Mouse (Mus musculus): Measurements from ENCODE around the gene Csnk1g2. TPM values are rescaled to one million over a fixed set of nuclear protein-coding genes. Genes with fewer than 3 reads are reported as not detected.
"Not testable (repeated sequence)": the region's sequence is repeated elsewhere in the genome, so short reads cannot be mapped to it uniquely, and the experiment has no call there.

Gene Csnk1g2
- polyA plus RNA-seq, 1 experiment from 2014 or later, result 43.5 TPM

GRCm38 (mm10) chr10:80623457-80624191 lies 986 bp downstream of the Csnk1g2 start:
- Histone ChIP-seq H3K4me3 (ENCODE audit: low read depth, low read length) (peak overlapping the region; percentile 86), H3K36me3 (ENCODE audit: control insufficient read depth, insufficient read depth, low read length) (no peaks in the 10 kb centered on the region; the same call in 1 of the 2 replicates), H3K4me2 (replicated peaks; ENCODE audit: low read depth, low read length) (peak overlapping the region; percentile 86), H3K9me3 (ENCODE audit: control insufficient read depth, low read depth, low read length) (no peaks in the 10 kb centered on the region), H3K4me1 (ENCODE audit: control insufficient read depth, insufficient read depth, low read length) (peaks cover 24% of the 10 kb centered on the region), H3K9ac (replicated peaks; ENCODE audit: low read depth, low read length) (peak overlapping the region; percentile 90), H3K27ac (ENCODE audit: low read length) (peak overlapping the region; percentile 88), H3K27me3 (ENCODE audit: control insufficient read depth, insufficient read depth, low read length) (no peaks in the 10 kb centered on the region)
- ATAC-seq (ENCODE audit: insufficient number of reproducible peaks, insufficient read depth, low FRiP score, low read depth), result no peak
- 10% methylated on average over 15 of the region's 15 CpGs for WGBS

GRCm38 (mm10) chr10:80625764-80626163 lies 3.1 kb downstream of the Csnk1g2 start:
- WGBS, result 88% methylated on average over 4 of the region's 4 CpGs
- Histone ChIP-seq H3K4me2 (replicated peaks; ENCODE audit: low read depth, low read length) (no peak overlapping the region), H3K27me3 (ENCODE audit: control insufficient read depth, insufficient read depth, low read length) (no peaks in the 10 kb centered on the region), H3K27ac (ENCODE audit: low read length) (no peak overlapping the region), H3K36me3 (ENCODE audit: control insufficient read depth, insufficient read depth, low read length) (peaks cover 5% of the 10 kb centered on the region; the same call in 1 of the 2 replicates), H3K9ac (replicated peaks; ENCODE audit: low read depth, low read length) (no peak overlapping the region), H3K4me3 (ENCODE audit: low read depth, low read length) (no peak overlapping the region), H3K4me1 (ENCODE audit: control insufficient read depth, insufficient read depth, low read length) (peaks cover 27% of the 10 kb centered on the region), H3K9me3 (ENCODE audit: control insufficient read depth, low read depth, low read length) (no peaks in the 10 kb centered on the region)
- ATAC-seq (ENCODE audit: insufficient number of reproducible peaks, insufficient read depth, low FRiP score, low read depth), result no peak

- Histone ChIP-seq H3K36me3 (ENCODE audit: control insufficient read depth, insufficient read depth, low read length) (peaks cover 7% of the 10 kb centered on the region; the same call in 1 of the 2 replicates), H3K9me3 (ENCODE audit: control insufficient read depth, low read depth, low read length) (no peaks in the 10 kb centered on the region), H3K4me3 (ENCODE audit: low read depth, low read length) (no peak overlapping the region), H3K4me2 (replicated peaks; ENCODE audit: low read depth, low read length) (no peak overlapping the region), H3K9ac (replicated peaks; ENCODE audit: low read depth, low read length) (no peak overlapping the region), H3K27ac (ENCODE audit: low read length) (no peak overlapping the region), H3K4me1 (ENCODE audit: control insufficient read depth, insufficient read depth, low read length) (peaks cover 22% of the 10 kb centered on the region), H3K27me3 (ENCODE audit: control insufficient read depth, insufficient read depth, low read length) (no peaks in the 10 kb centered on the region)
- peak; percentile 33; the same call in 1 of the 2 replicates for ATAC-seq (ENCODE audit: insufficient number of reproducible peaks, insufficient read depth, low FRiP score, low read depth)
- 17% methylated on average over 2 of the region's 2 CpGs for WGBS
These were observed 5.0 kb downstream of the Csnk1g2 start for GRCm38 (mm10) chr10:80627685-80628084.

- no peak overlapping the region for H3K4me3 ChIP-seq (ENCODE audit: low read depth, low read length)
- H3K4me1 ChIP-seq (ENCODE audit: control insufficient read depth, insufficient read depth, low read length), result peaks cover 19% of the 10 kb centered on the region
- no peak for ATAC-seq (ENCODE audit: insufficient number of reproducible peaks, insufficient read depth, low FRiP score, low read depth)
- no peaks in the 10 kb centered on the region for H3K27me3 ChIP-seq (ENCODE audit: control insufficient read depth, insufficient read depth, low read length)
- WGBS, result 87% methylated on average over 9 of the region's 9 CpGs
- no peaks in the 10 kb centered on the region for H3K9me3 ChIP-seq (ENCODE audit: control insufficient read depth, low read depth, low read length)
- no peak overlapping the region for H3K4me2 ChIP-seq (replicated peaks; ENCODE audit: low read depth, low read length)
- H3K36me3 ChIP-seq (ENCODE audit: control insufficient read depth, insufficient read depth, low read length), result peaks cover 7% of the 10 kb centered on the region; the same call in 1 of the 2 replicates
- no peak overlapping the region for H3K9ac ChIP-seq (replicated peaks; ENCODE audit: low read depth, low read length)
- H3K27ac ChIP-seq (ENCODE audit: low read length), result no peak overlapping the region
These were observed 6.3 kb downstream of the Csnk1g2 start for GRCm38 (mm10) chr10:80628925-80629324.

DNA sequence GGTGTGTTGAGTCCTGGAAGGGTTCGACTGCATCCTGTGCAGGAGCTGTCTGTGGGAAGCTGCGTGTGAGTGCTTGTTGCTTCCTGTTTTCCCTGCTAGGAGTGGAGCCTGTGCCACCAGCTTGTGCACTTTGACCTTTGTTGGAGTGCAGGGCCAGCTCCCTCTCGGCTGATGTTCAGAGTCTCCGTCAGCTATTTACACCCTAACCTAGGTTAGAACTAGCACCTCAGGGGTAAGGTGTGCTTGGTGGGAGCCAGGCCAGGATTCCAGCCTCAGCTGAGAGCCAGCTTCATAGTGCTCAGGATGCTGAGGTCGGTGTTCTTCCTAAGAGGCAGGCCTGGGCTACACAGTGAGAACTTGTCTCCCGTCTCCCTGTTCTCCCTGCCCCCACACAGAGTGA lies 12.7 kb downstream of the Csnk1g2 start:
- H3K36me3 ChIP-seq (ENCODE audit: control insufficient read depth, insufficient read depth, low read length), result peaks cover 56% of the 10 kb centered on the region
- no peak overlapping the region for H3K4me3 ChIP-seq (ENCODE audit: low read depth, low read length)
- no peaks in the 10 kb centered on the region for H3K9me3 ChIP-seq (ENCODE audit: control insufficient read depth, low read depth, low read length)
- H3K4me1 ChIP-seq (ENCODE audit: control insufficient read depth, insufficient read depth, low read length), result no peaks in the 10 kb centered on the region
- no peak overlapping the region for H3K27ac ChIP-seq (ENCODE audit: low read length)
- H3K4me2 ChIP-seq (replicated peaks; ENCODE audit: low read depth, low read length), result no peak overlapping the region
- 73% methylated on average over 6 of the region's 6 CpGs for WGBS
- ATAC-seq (ENCODE audit: insufficient number of reproducible peaks, insufficient read depth, low FRiP score, low read depth), result no peak
- no peaks in the 10 kb centered on the region for H3K27me3 ChIP-seq (ENCODE audit: control insufficient read depth, insufficient read depth, low read length)
- H3K9ac ChIP-seq (replicated peaks; ENCODE audit: low read depth, low read length), result no peak overlapping the region

- H3K27ac ChIP-seq (ENCODE audit: low read length), result no peak overlapping the region
- H3K4me1 ChIP-seq (ENCODE audit: control insufficient read depth, insufficient read depth, low read length), result no peaks in the 10 kb centered on the region
- H3K27me3 ChIP-seq (ENCODE audit: control insufficient read depth, insufficient read depth, low read length), result no peaks in the 10 kb centered on the region
- no peaks in the 10 kb centered on the region for H3K9me3 ChIP-seq (ENCODE audit: control insufficient read depth, low read depth, low read length)
- no peak overlapping the region for H3K4me2 ChIP-seq (replicated peaks; ENCODE audit: low read depth, low read length)
- H3K36me3 ChIP-seq (ENCODE audit: control insufficient read depth, insufficient read depth, low read length), result peaks cover 44% of the 10 kb centered on the region
- H3K4me3 ChIP-seq (ENCODE audit: low read depth, low read length), result no peak overlapping the region
- ATAC-seq (ENCODE audit: insufficient number of reproducible peaks, insufficient read depth, low FRiP score, low read depth), result no peak
- no peak overlapping the region for H3K9ac ChIP-seq (replicated peaks; ENCODE audit: low read depth, low read length)
- 91% methylated on average over 10 of the region's 10 CpGs for WGBS
These were observed 24.3 kb downstream of the Csnk1g2 start for GRCm38 (mm10) chr10:80646936-80647335.

GRCm38 (mm10) chr10:80649910-80650309 lies 27.3 kb downstream of the Csnk1g2 start:
- H3K9me3 ChIP-seq (ENCODE audit: control insufficient read depth, low read depth, low read length); H3K4me1 ChIP-seq (ENCODE audit: control insufficient read depth, insufficient read depth, low read length); H3K4me2 ChIP-seq (replicated peaks; ENCODE audit: low read depth, low read length); H3K4me3 ChIP-seq (ENCODE audit: low read depth, low read length); H3K27me3 ChIP-seq (ENCODE audit: control insufficient read depth, insufficient read depth, low read length); H3K27ac ChIP-seq (ENCODE audit: low read length); ATAC-seq (ENCODE audit: insufficient number of reproducible peaks, insufficient read depth, low FRiP score, low read depth); H3K9ac ChIP-seq (replicated peaks; ENCODE audit: low read depth, low read length): not testable (repeated sequence)
- peaks cover 21% of the 10 kb centered on the region for H3K36me3 ChIP-seq (ENCODE audit: control insufficient read depth, insufficient read depth, low read length)
- 88% methylated on average over 6 of the region's 6 CpGs for WGBS

DNA sequence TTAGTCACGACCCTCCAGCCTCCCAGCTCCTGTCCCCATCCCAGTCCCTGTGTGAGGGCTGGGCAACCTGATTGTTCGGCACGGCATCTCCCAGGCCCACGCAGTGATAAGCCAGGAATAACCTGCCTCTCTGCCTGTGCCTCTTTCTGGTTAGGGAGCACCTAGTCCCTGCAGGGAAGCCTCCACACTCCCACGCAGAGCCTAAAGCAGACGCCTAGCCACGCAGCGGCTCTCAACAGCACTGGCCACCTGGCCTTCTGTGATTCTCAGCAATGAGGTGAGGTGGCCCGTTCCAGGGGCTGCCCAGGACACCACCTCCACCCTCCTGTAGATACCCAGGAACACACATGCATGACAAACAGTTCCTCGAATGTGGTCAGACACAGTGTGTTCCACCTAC lies 27.8 kb downstream of the Csnk1g2 start:
- ATAC-seq (ENCODE audit: insufficient number of reproducible peaks, insufficient read depth, low FRiP score, low read depth), result no peak
- Histone ChIP-seq H3K27me3 (ENCODE audit: control insufficient read depth, insufficient read depth, low read length) (no peaks in the 10 kb centered on the region), H3K9me3 (ENCODE audit: control insufficient read depth, low read depth, low read length) (no peaks in the 10 kb centered on the region), H3K4me3 (ENCODE audit: low read depth, low read length) (no peak overlapping the region), H3K4me1 (ENCODE audit: control insufficient read depth, insufficient read depth, low read length) (peaks cover 13% of the 10 kb centered on the region), H3K4me2 (replicated peaks; ENCODE audit: low read depth, low read length) (no peak overlapping the region), H3K36me3 (ENCODE audit: control insufficient read depth, insufficient read depth, low read length) (peaks cover 18% of the 10 kb centered on the region), H3K27ac (ENCODE audit: low read length) (no peak overlapping the region), H3K9ac (replicated peaks; ENCODE audit: low read depth, low read length) (no peak overlapping the region)
- 91% methylated on average over 10 of the region's 10 CpGs for WGBS
